Mouse (Mus musculus): ENCODE data around the gene 1700030J22Rik. TPM values are rescaled to one million over a fixed set of nuclear protein-coding genes. Genes with fewer than 3 reads are reported as not detected.

The 1700030J22Rik gene
- polyA plus RNA-seq, 1 experiment, result 6.0 TPM

- no peak for TF ChIP-seq CTCF (IDR thresholded peaks at IDR 0.05; ENCODE audit: borderline replicate concordance, extremely low read depth, insufficient read depth, insufficient read length)
- no peak for TF ChIP-seq POLR2A (IDR thresholded peaks at IDR 0.05; ENCODE audit: borderline replicate concordance, extremely low read depth, insufficient read depth, insufficient read length, poor library complexity, severe bottlenecking)
- DNase-seq (ENCODE audit: low read depth), result no peak
Observed at GRCm38 (mm10) chr8:116947589-116947988, 31.2 kb downstream of the 1700030J22Rik start.

DNA sequence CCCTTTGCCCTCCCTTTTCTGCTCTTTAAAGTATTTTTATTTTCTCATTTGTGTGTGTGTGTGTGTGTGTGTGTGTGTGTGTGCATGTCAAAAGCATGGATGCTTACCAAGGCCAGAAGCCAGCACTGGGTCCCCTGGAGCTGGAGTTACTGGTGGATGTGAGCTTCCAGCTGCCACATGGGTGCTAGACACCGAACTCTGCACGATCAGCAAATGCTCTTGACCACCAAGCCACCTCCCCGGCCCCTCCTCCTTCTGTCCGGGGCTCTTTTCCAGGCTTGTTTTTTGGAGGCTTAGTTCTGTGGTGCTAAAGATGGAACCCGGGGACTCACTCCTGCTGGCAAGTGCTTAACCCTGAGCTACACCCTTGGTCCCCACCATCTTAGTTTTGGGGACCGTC is 31.9 kb downstream of the 1700030J22Rik start:
- TF ChIP-seq POLR2A (IDR thresholded peaks at IDR 0.05; ENCODE audit: borderline replicate concordance, extremely low read depth, insufficient read depth, insufficient read length, poor library complexity, severe bottlenecking) (no peak), CTCF (IDR thresholded peaks at IDR 0.05; ENCODE audit: borderline replicate concordance, extremely low read depth, insufficient read depth, insufficient read length) (no peak)
- no peak for DNase-seq (ENCODE audit: low read depth)

DNA sequence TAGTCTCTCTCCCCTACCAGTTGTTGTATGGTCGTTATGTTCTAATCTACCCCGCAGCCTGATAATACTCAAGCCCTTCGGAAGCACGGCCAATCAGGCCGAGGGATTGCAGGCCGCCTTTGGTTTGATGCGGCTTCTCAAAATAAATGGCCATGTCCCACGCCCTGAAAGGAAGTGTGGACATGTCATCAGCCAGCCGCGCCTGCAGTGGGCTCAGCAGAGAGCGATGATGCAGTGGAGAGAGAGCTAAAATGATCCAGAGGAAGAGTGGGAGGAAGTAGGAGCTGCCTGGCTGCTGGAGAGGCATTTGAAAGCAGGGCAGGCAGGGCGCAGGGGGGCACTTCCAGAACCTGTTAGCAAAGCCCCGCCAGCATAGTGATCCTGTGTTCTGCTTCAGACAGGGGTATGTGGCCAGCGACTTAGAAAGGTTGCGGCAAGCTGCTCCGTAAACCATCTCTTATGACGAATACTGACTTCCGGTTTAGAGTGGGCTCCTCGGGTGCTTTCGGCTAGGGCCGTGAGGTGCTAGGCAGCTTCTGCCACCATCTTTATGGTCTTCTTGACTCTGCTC is 32.4 kb downstream of the 1700030J22Rik start:
- DNase-seq (ENCODE audit: low read depth), result no peak

GRCm38 (mm10) chr8:116945169-116945910 is 33.4 kb downstream of the 1700030J22Rik start:
- TF ChIP-seq CTCF (IDR thresholded peaks at IDR 0.05; ENCODE audit: borderline replicate concordance, extremely low read depth, insufficient read depth, insufficient read length) (no peak), POLR2A (IDR thresholded peaks at IDR 0.05; ENCODE audit: borderline replicate concordance, extremely low read depth, insufficient read depth, insufficient read length, poor library complexity, severe bottlenecking) (no peak)
- no peak for DNase-seq (ENCODE audit: low read depth)

More for the DNA sequence above, 32.4 kb downstream of the 1700030J22Rik start:
- TF ChIP-seq CTCF (IDR thresholded peaks at IDR 0.05; ENCODE audit: borderline replicate concordance, extremely low read depth, insufficient read depth, insufficient read length), result no peak
- no peak for TF ChIP-seq POLR2A (IDR thresholded peaks at IDR 0.05; ENCODE audit: borderline replicate concordance, extremely low read depth, insufficient read depth, insufficient read length, poor library complexity, severe bottlenecking)

GRCm38 (mm10) chr8:116944385-116944696 is 34.4 kb downstream of the 1700030J22Rik start:
- no peak for DNase-seq (ENCODE audit: low read depth)
- TF ChIP-seq CTCF (IDR thresholded peaks at IDR 0.05; ENCODE audit: borderline replicate concordance, extremely low read depth, insufficient read depth, insufficient read length), result no peak
- TF ChIP-seq POLR2A (IDR thresholded peaks at IDR 0.05; ENCODE audit: borderline replicate concordance, extremely low read depth, insufficient read depth, insufficient read length, poor library complexity, severe bottlenecking), result no peak

DNA sequence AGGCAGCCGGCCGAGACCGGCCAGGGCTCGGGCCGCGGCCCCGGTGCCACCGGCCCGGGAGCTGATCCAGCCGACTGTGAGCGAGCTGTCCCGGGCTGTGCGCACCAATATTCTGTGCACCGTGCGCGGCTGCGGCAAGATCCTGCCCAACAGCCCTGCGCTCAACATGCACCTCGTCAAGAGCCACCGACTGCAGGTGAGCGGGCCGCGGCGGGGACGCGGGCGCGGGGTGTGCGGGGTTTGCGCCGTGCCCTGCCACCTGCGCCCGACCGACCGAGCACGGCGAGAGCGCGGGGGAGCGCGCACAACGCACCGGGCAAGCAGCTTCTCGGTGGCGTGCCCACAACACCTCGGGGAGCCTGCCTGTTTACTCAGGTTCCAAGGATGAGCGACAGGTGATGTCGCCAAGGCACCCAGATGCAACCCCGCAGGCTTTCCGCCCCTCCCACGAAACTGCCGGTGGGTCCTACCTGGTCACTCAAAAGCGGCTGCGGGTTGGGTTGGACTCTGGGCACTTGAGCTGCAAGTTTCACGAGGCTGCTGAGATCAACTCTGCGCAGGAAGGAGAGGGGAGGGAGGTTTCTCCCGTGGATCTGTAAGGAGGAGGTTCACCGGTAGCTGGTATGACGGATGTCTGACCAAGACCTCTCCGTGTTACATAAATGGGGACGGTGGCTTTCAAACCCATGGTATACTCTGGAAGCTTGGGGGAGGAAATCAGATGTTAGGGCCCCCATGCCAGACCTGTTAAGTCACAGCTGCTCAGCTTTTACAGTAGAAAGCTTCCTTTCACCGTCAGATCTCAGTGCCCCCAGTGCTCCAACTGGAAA is 35.0 kb downstream of the 1700030J22Rik start:
- TF ChIP-seq POLR2A (IDR thresholded peaks at IDR 0.05; ENCODE audit: borderline replicate concordance, extremely low read depth, insufficient read depth, insufficient read length, poor library complexity, severe bottlenecking), result no peak
- TF ChIP-seq CTCF (IDR thresholded peaks at IDR 0.05; ENCODE audit: borderline replicate concordance, extremely low read depth, insufficient read depth, insufficient read length), result no peak

DNA sequence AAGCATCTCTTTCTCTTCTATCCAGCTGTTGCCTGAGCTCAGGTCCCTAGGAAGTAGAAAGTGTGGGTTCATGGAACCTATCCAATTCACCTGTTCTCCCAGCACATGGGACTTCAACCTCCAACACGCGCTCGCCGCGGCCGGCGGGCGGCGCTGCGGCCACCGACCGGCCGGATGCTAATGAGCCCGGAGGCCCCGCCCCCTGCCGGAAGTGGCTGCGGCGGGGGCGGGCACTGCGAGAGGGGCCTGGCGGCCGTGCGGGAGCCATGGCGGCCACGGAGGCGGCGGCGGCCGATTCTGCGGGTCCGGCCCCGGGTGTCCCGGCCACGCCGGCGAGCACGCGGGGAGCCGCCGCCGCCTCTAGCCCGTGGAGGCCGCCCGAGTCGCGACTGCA is 35.6 kb downstream of the 1700030J22Rik start, which contains the start of gene Atmin:
TSS of gene Atmin (plus strand) at position 233 of the 394 bp plus-strand sequence.
- TF ChIP-seq POLR2A (IDR thresholded peaks at IDR 0.05; ENCODE audit: borderline replicate concordance, extremely low read depth, insufficient read depth, insufficient read length, poor library complexity, severe bottlenecking), result peak; percentile 94
- TF ChIP-seq CTCF (IDR thresholded peaks at IDR 0.05; ENCODE audit: borderline replicate concordance, extremely low read depth, insufficient read depth, insufficient read length), result peak; percentile 77
- peak; percentile 93 for DNase-seq (ENCODE audit: low read depth)

More for the DNA sequence above, 35.0 kb downstream of the 1700030J22Rik start:
- peak; percentile 25 for DNase-seq (ENCODE audit: low read depth)

DNA sequence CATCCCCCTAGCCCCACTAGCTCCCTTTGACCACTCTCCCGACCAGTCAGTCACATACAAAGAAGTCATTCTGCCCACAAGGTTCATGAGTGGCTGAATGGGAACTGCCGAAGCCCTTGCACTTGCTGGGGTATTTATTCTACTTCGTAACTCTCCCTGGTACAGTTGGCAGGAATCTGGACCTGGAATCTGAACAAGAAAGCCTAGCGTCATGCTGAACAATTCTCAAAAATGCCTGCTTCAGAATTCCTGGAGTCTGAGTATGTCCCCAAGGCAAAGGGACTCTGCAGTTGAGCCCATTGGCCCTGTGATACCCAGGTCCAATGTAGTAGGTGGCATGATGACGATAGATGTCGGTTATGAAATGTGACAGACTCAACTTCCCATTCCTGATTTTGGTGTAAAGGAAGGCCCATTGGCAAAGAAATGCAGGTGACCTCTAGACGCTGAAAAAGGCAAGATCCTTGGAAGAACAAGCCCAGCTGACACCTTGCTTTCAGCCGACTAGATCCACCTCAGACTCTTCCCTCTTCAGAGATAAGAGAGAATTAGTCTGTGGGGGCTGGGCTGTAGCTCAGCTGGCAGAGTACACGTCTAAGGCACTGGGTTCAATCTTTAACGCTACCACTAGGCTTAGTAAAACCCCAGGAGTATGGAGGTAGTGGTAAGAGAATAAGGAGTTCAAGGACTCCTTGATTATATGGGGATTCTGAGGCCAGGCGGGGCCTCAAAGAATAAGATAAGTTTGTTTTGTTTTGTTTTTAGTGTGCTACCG is 36.3 kb downstream of the 1700030J22Rik start:
- DNase-seq (ENCODE audit: low read depth), result no peak
- no peak for TF ChIP-seq CTCF (IDR thresholded peaks at IDR 0.05; ENCODE audit: borderline replicate concordance, extremely low read depth, insufficient read depth, insufficient read length)
- no peak for TF ChIP-seq POLR2A (IDR thresholded peaks at IDR 0.05; ENCODE audit: borderline replicate concordance, extremely low read depth, insufficient read depth, insufficient read length, poor library complexity, severe bottlenecking)

GRCm38 (mm10) chr8:116935506-116935905 is 43.3 kb downstream of the 1700030J22Rik start:
- peak; percentile 13 for DNase-seq (ENCODE audit: low read depth)
- TF ChIP-seq CTCF (IDR thresholded peaks at IDR 0.05; ENCODE audit: borderline replicate concordance, extremely low read depth, insufficient read depth, insufficient read length), result no peak
- no peak for TF ChIP-seq POLR2A (IDR thresholded peaks at IDR 0.05; ENCODE audit: borderline replicate concordance, extremely low read depth, insufficient read depth, insufficient read length, poor library complexity, severe bottlenecking)

DNA sequence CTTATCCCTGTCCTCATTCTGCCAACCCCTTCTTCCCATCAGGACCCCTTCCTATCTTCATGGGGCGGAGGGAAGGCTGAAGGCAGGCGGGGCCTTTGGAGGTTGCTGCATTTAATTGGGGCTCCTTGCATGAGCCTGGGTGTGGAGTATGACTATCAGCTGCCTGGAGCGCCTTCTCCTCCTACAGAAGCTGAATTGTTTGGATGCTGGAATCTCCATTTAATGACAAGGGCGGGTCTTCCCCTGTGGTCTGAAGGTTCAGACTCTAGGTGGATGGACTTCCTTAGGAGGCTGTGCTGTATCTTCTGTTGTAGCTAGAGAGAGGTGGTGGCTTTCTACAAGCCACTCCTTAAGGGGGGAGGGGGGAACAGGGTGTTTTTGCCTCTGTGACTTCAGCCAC is 43.8 kb downstream of the 1700030J22Rik start:
- DNase-seq (ENCODE audit: low read depth), result no peak
- TF ChIP-seq CTCF (IDR thresholded peaks at IDR 0.05; ENCODE audit: borderline replicate concordance, extremely low read depth, insufficient read depth, insufficient read length) (no peak), POLR2A (IDR thresholded peaks at IDR 0.05; ENCODE audit: borderline replicate concordance, extremely low read depth, insufficient read depth, insufficient read length, poor library complexity, severe bottlenecking) (no peak)

Measured in brain, embryonic 14.5 days (tissue).